In the genomic region with DNA sequence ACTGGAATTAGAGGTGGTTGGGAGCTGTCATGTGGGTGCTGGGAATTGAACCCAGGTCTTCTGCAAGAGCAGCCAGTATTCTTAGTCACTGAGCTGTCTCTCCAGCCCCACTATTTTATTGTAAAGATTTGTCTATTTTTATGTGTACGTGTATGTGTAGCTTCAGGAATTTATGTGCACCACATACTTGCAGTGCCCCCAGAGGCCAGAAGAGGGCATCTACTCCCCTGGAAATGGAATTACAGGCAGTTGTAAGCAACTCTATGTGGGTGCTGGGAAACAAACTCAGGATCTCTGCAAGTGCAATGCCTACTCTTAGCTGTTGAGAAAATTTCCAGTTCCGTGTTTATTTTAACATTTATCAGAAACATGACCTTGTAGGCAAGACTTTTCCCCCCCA, we compare ENCODE assay signal across 23 mouse cellular contexts. TPM values are rescaled to one million over a fixed set of nuclear protein-coding genes. Genes with fewer than 3 reads are reported as not detected.
A peak's percentile ranks its signal among the peaks of the same experiment; 100 is the strongest.
DNase-seq lines count a peak whose midpoint lies in the region; ATAC-seq and TF ChIP-seq lines count a peak whose summit lies in the region.
"Had no signal": no experiment of that assay in that cellular context is flagged by ENCODE, and none has a peak within 500 bp of the region (broad histone marks: within the 10 kb centered on the region; RNA-seq: fewer than 3 reads in every experiment).

No protein-coding gene starts in this region.

- TF ChIP-seq POLR2A in CH12.LX (IDR thresholded peaks at IDR 0.05; ENCODE audit: low read depth, low read length): no peak

- no peak overlapping the region for H3K4me3 ChIP-seq in left cerebral cortex, adult 2 months
- no peak overlapping the region for H3K4me3 ChIP-seq in CH12.LX (replicated peaks in 1 of 3; ENCODE audit: low read depth in 2 of 3, low read length in 2 of 3, poor library complexity in 1 of 3)
- H3K4me3 ChIP-seq in hindbrain, embryonic 11.5 days (ENCODE audit: low read depth, low read length): no peak overlapping the region
- H3K4me3 ChIP-seq: embryonic facial prominence, embryonic 13.5 days; forebrain, embryonic 10.5 days; heart, embryonic 12.5 days; intestine, embryonic 15.5 days; limb, embryonic 10.5 days; liver, embryonic 15.5 days; midbrain, embryonic 12.5 days had no signal

- in situ Hi-C loops in CH12.LX (cut with MboI; ENCODE audit: low pct_ligation_motif_present, low pct_unique_long_range_greater_than_20kb, low sequenced_read_pairs): no loop called here

- peaks cover 11 to 18% of the 10 kb centered on the region in 2 experiments for H3K4me1 ChIP-seq in CH12.LX (ENCODE audit: control insufficient read depth in 1 of 2, insufficient read depth in 2 of 2)
- no peaks in the 10 kb centered on the region for H3K4me1 ChIP-seq in hindbrain, embryonic 11.5 days (replicated peaks; ENCODE audit: control insufficient read depth, insufficient read depth, low read length)
- H3K4me1 ChIP-seq: midbrain, embryonic 12.5 days had no signal

- H3K9ac ChIP-seq in CH12.LX (ENCODE audit: insufficient read depth, low read depth): no peak overlapping the region
- H3K9ac ChIP-seq in hindbrain, embryonic 11.5 days (ENCODE audit: low read depth, low read length): no peak overlapping the region
- H3K9ac ChIP-seq: embryonic facial prominence, embryonic 13.5 days; heart, embryonic 12.5 days; intestine, embryonic 15.5 days; liver, embryonic 15.5 days; midbrain, embryonic 12.5 days had no signal

- peak; percentile 41 for DNase-seq in CD4-positive, CD25-positive, alpha-beta regulatory T cell, adult 2 months (ENCODE audit: low read depth, low spot score)
- no peak for DNase-seq in left cerebral cortex, adult 2 months (ENCODE audit: extremely low spot score in 1 of 2, low spot score in 2 of 2)
- DNase-seq in left cerebral cortex, adult 9 months (ENCODE audit: low spot score in 2 of 2): no peak
- DNase-seq in CH12.LX (ENCODE audit: extremely low read depth): no peak
- DNase-seq in induced T-regulatory cell, adult 2 months (ENCODE audit: low read depth): peak; percentile 48
- DNase-seq in hindbrain, embryonic 11.5 days (ENCODE audit: low spot score): no peak
- DNase-seq: cerebellum, adult 2 months; gastrocnemius, postnatal 25 days; heart, postnatal 4 days; kidney, postnatal 14 days; layer of hippocampus, postnatal 36 days; right cerebral cortex, postnatal 14 days had no signal

- peaks cover 6% of the 10 kb centered on the region for H3K9me3 ChIP-seq in CH12.LX (replicated peaks; ENCODE audit: low read length)
- no peaks in the 10 kb centered on the region for H3K9me3 ChIP-seq in hindbrain, embryonic 11.5 days (ENCODE audit: control insufficient read depth, low read length)
- H3K9me3 ChIP-seq: embryonic facial prominence, embryonic 13.5 days; intestine, embryonic 15.5 days; liver, embryonic 15.5 days had no signal

- no peak overlapping the region for H3K4me2 ChIP-seq in CH12.LX (ENCODE audit: insufficient read depth, low read depth, poor library complexity, severe bottlenecking)
- H3K4me2 ChIP-seq in hindbrain, embryonic 11.5 days (replicated peaks; ENCODE audit: low read depth, low read length): no peak overlapping the region
- H3K4me2 ChIP-seq: embryonic facial prominence, embryonic 13.5 days; heart, embryonic 12.5 days; intestine, embryonic 15.5 days; liver, embryonic 15.5 days; midbrain, embryonic 12.5 days had no signal

- H3K36me3 ChIP-seq in CH12.LX (replicated peaks in 1 of 2; ENCODE audit: control insufficient read depth in 1 of 2, insufficient read depth in 1 of 2, low read length in 1 of 2): no peaks in the 10 kb centered on the region
- no peaks in the 10 kb centered on the region for H3K36me3 ChIP-seq in hindbrain, embryonic 11.5 days (ENCODE audit: control insufficient read depth, insufficient read depth, low read length)
- H3K36me3 ChIP-seq: embryonic facial prominence, embryonic 13.5 days; forebrain, embryonic 10.5 days; heart, embryonic 12.5 days; intestine, embryonic 15.5 days; limb, embryonic 10.5 days; liver, embryonic 15.5 days; midbrain, embryonic 12.5 days had no signal

- no peak overlapping the region for H3K27ac ChIP-seq in left cerebral cortex, adult 2 months
- H3K27ac ChIP-seq in CH12.LX (ENCODE audit: insufficient read depth, low read depth): no peak overlapping the region
- no peak overlapping the region for H3K27ac ChIP-seq in hindbrain, embryonic 11.5 days (ENCODE audit: low read depth, low read length)
- H3K27ac ChIP-seq: embryonic facial prominence, embryonic 13.5 days; forebrain, embryonic 10.5 days; intestine, embryonic 15.5 days; limb, embryonic 10.5 days; liver, embryonic 15.5 days; midbrain, embryonic 12.5 days had no signal

- dilution Hi-C loops in CH12.LX (cut with MboI; ENCODE audit: extremely low pct_ligation_motif_present, extremely low pct_unique_long_range_greater_than_20kb, low sequenced_read_pairs): no loop called here

- peak; percentile 8; the same call in 1 of the 2 replicates for TF ChIP-seq CTCF in left cerebral cortex, adult 2 months (IDR thresholded peaks at IDR 0.05)
- peak in 1 of 2 experiments; percentile 43; a peak in 2 of 4 replicates for TF ChIP-seq CTCF in CH12.LX (conservative IDR thresholded peaks at IDR 0.05 in 1 of 2, IDR thresholded peaks at IDR 0.05 in 1 of 2; ENCODE audit: low read depth in 2 of 2, low read length in 2 of 2)

- 96% methylated on average over 2 of the region's 2 CpGs for WGBS in hindbrain, embryonic 11.5 days

- no peak for TF ChIP-seq EP300 in CH12.LX (IDR thresholded peaks at IDR 0.05; ENCODE audit: low read length)

- no peaks in the 10 kb centered on the region for H3K27me3 ChIP-seq in CH12.LX (replicated peaks)
- no peaks in the 10 kb centered on the region for H3K27me3 ChIP-seq in hindbrain, embryonic 11.5 days (ENCODE audit: control insufficient read depth, insufficient read depth, low read length)
- H3K27me3 ChIP-seq: embryonic facial prominence, embryonic 13.5 days; heart, embryonic 12.5 days; intestine, embryonic 15.5 days; liver, embryonic 15.5 days; midbrain, embryonic 12.5 days had no signal

- no peaks in the 10 kb centered on the region for H3K79me2 ChIP-seq in CH12.LX (replicated peaks; ENCODE audit: control insufficient read depth, extremely low read depth, insufficient read depth, poor library complexity, severe bottlenecking)

- ATAC-seq in CD4-positive, CD25-positive, alpha-beta regulatory T cell, adult 4 months: no peak
- no peak for ATAC-seq in erythroid progenitor cell, adult 5-6 weeks (replicated peaks; ENCODE audit: low FRiP score, poor library complexity, severe bottlenecking)
- no peak for ATAC-seq in hindbrain, embryonic 11.5 days (ENCODE audit: low FRiP score)
- ATAC-seq: intestine, embryonic 15.5 days had no signal

- no peak; the same call in none of the 2 replicates for TF ChIP-seq RAD21 in CH12.LX (IDR thresholded peaks at IDR 0.05; ENCODE audit: low read depth, low read length)

- intact Hi-C loops in left cerebral cortex, adult 2 months (cut with DNase I): no loop called here

RNA-seq across cellular contexts. Expression of gene Fam187b, which starts 22.9 kb away (rescaled TPM):
- 1 to 10 TPM; 1.2 to 1.5 TPM for polyA plus RNA-seq in CD4-positive, CD25-positive, alpha-beta regulatory T cell, adult 4 months (2017; shearing (Covaris generic))
- total RNA-seq in left cerebral cortex, adult 2 months (2021): under 1 TPM; 0.23 to 0.38 TPM
- not detected in 2 replicates for total RNA-seq in CH12.LX (2012; rRNA removed)
- total RNA-seq in CH12.LX (2014; rRNA removed): not detected in 2 replicates
- not detected in 2 replicates for polyA plus RNA-seq in CH12.LX (2012; ENCODE audit: insufficient read length, low read depth)
- total RNA-seq in erythroid progenitor cell, adult 5-6 weeks (2015; ENCODE audit: low replicate concordance): not detected in 2 replicates
- total RNA-seq in erythroid progenitor cell, adult 5-6 weeks (2017; ENCODE audit: low replicate concordance): not detected in 2 replicates
- 0.59 and 1.1 TPM in 2 replicates for polyA plus RNA-seq in hindbrain, embryonic 11.5 days (2014; fragmentation: Nextera tagmentation; extraction: Ambion mirVana)
- total RNA-seq: gastrocnemius, postnatal 25 days had no signal

RNA-seq across cellular contexts. Expression of gene Lsr, which starts 23.2 kb away (rescaled TPM):
- polyA plus RNA-seq in CD4-positive, CD25-positive, alpha-beta regulatory T cell, adult 4 months (2017; shearing (Covaris generic)): 1 to 10 TPM; 1.8 to 2.6 TPM
- 10 to 100 TPM; 10.1 to 10.2 TPM for total RNA-seq in left cerebral cortex, adult 2 months (2021)
- 0.08 and 0.13 TPM in 2 replicates for total RNA-seq in CH12.LX (2012; rRNA removed)
- total RNA-seq in CH12.LX (2014; rRNA removed): 0.12 TPM in 1 of 2 replicates, not detected in the other
- polyA plus RNA-seq in CH12.LX (2012; ENCODE audit: insufficient read length, low read depth): not detected in 2 replicates
- total RNA-seq in erythroid progenitor cell, adult 5-6 weeks (2015; ENCODE audit: low replicate concordance): not detected in 2 replicates
- 1.0 TPM in 1 of 2 replicates, not detected in the other for total RNA-seq in erythroid progenitor cell, adult 5-6 weeks (2017; ENCODE audit: low replicate concordance)
- polyA plus RNA-seq in hindbrain, embryonic 11.5 days (2014; fragmentation: Nextera tagmentation; extraction: Ambion mirVana): 12.8 and 13.4 TPM in 2 replicates

RNA-seq across cellular contexts. Expression of gene Usf2, which starts 39.9 kb away (rescaled TPM):
- 10 to 100 TPM; 11.0 to 16.0 TPM for polyA plus RNA-seq in CD4-positive, CD25-positive, alpha-beta regulatory T cell, adult 4 months (2017; shearing (Covaris generic))
- 100 to 1,000 TPM; 131 to 134 TPM for total RNA-seq in left cerebral cortex, adult 2 months (2021)
- total RNA-seq in CH12.LX (2012; rRNA removed) (42.0 and 47.9 TPM in 2 replicates), CH12.LX (2014; rRNA removed) (47.0 and 57.2 TPM in 2 replicates)
- polyA plus RNA-seq in CH12.LX (2012; ENCODE audit: insufficient read length, low read depth): 102 and 103 TPM in 2 replicates
- 75.9 and 78.6 TPM in 2 replicates for total RNA-seq in erythroid progenitor cell, adult 5-6 weeks (2015; ENCODE audit: low replicate concordance)
- total RNA-seq in erythroid progenitor cell, adult 5-6 weeks (2017; ENCODE audit: low replicate concordance): 121 and 139 TPM in 2 replicates
- 23.5 and 25.4 TPM in 2 replicates for polyA plus RNA-seq in hindbrain, embryonic 11.5 days (2014; fragmentation: Nextera tagmentation; extraction: Ambion mirVana)

RNA-seq across cellular contexts. Expression of gene Fxyd5, which starts 45.8 kb away (rescaled TPM):
- polyA plus RNA-seq in CD4-positive, CD25-positive, alpha-beta regulatory T cell, adult 4 months (2017; shearing (Covaris generic)): 1,000 to 10,000 TPM; 1,918 to 1,991 TPM
- total RNA-seq in left cerebral cortex, adult 2 months (2021): 10 to 100 TPM; 34.1 to 39.0 TPM
- total RNA-seq in CH12.LX (2012; rRNA removed) (71.6 and 73.2 TPM in 2 replicates), CH12.LX (2014; rRNA removed) (38.3 and 43.8 TPM in 2 replicates)
- 96.8 and 124 TPM in 2 replicates for polyA plus RNA-seq in CH12.LX (2012; ENCODE audit: insufficient read length, low read depth)
- 112 and 145 TPM in 2 replicates for total RNA-seq in erythroid progenitor cell, adult 5-6 weeks (2015; ENCODE audit: low replicate concordance)
- 54.3 and 76.5 TPM in 2 replicates for total RNA-seq in erythroid progenitor cell, adult 5-6 weeks (2017; ENCODE audit: low replicate concordance)
- polyA plus RNA-seq in hindbrain, embryonic 11.5 days (2014; fragmentation: Nextera tagmentation; extraction: Ambion mirVana): 12.3 and 14.1 TPM in 2 replicates

RNA-seq across cellular contexts. Expression of gene Hamp, which starts 52.7 kb away (rescaled TPM):
- not detected for polyA plus RNA-seq in CD4-positive, CD25-positive, alpha-beta regulatory T cell, adult 4 months (2017; shearing (Covaris generic))
- not detected for total RNA-seq in left cerebral cortex, adult 2 months (2021)
- not detected in 2 replicates for total RNA-seq in CH12.LX (2012; rRNA removed)
- not detected in 2 replicates for total RNA-seq in CH12.LX (2014; rRNA removed)
- polyA plus RNA-seq in CH12.LX (2012; ENCODE audit: insufficient read length, low read depth): not detected in 2 replicates
- total RNA-seq in erythroid progenitor cell, adult 5-6 weeks (2015; ENCODE audit: low replicate concordance): not detected in 2 replicates
- not detected in 2 replicates for total RNA-seq in erythroid progenitor cell, adult 5-6 weeks (2017; ENCODE audit: low replicate concordance)
- polyA plus RNA-seq in hindbrain, embryonic 11.5 days (2014; fragmentation: Nextera tagmentation; extraction: Ambion mirVana): not detected in 2 replicates
- total RNA-seq: gastrocnemius, postnatal 25 days; layer of hippocampus, postnatal 36 days had no signal
- polyA plus RNA-seq: cerebellum, adult 2 months; cortical plate, adult 2 months; embryonic facial prominence, embryonic 13.5 days; forebrain, embryonic 10.5 days; heart, embryonic 12.5 days; limb, embryonic 10.5 days; macrophage; midbrain, embryonic 12.5 days had no signal

Comparison
In these comparisons a context has a peak if more than half of its experiments do, and no peak if none do; other contexts are left out.
1. DNase-seq: peak in CD4-positive, CD25-positive, alpha-beta regulatory T cell, adult 2 months (single experiment) and induced T-regulatory cell, adult 2 months (single experiment); none in left cerebral cortex, adult 2 months (0 of 2), left cerebral cortex, adult 9 months (0 of 2), CH12.LX (single experiment) and hindbrain, embryonic 11.5 days (single experiment).
2. RNA of gene Lsr, which starts 23.2 kb away (total RNA-seq): 10.1 to 10.2 TPM in left cerebral cortex, adult 2 months; 0.08 to 0.13 TPM in CH12.LX and 1.0 TPM in erythroid progenitor cell, adult 5-6 weeks; every median in the first group is over 4 times any median in the second.